Mouse (Mus musculus) R1 (cell line): Measurements from ENCODE around the gene Lancl2.

Experiments
- DNase-seq: peaks from one replicate; pipeline ENCODE4 v3.0.0-alpha.2; 2018; ENCODE audit warnings: low read depth, low spot score

The Lancl2 gene

GRCm38 (mm10) chr6:57767112-57767868 lies 65.0 kb downstream of the Lancl2 start:
- DNase-seq = no peak

DNA sequence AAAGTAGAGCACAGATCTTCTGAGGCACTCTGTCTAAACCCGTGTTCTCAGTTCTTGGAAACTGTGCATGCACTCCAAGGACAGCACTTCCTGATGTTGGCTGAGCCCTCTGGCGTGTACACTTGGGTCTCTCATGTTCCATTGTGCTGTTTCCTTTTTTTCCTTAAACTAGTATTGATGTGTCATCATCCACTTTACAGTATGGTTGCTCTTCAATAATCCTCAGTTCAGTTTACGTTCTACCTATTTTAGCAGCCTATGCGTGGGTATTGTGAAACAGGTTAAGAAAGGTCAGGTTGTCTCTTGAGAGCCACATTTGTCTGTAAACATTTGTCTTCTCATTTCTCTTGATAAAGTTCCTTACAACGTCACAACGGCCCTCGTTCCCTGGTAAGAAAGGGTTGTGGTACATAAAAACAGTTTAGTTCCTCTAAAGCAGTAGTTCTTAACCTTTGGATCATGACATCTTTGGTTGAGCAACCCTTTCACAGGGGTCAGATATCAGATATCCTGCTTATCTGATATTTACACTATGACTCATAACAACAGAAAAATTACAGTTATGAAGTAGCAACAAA lies 66.7 kb downstream of the Lancl2 start:
- DNase-seq = no peak

- DNase-seq = no peak
These were observed 68.3 kb downstream of the Lancl2 start for GRCm38 (mm10) chr6:57770467-57771190.

GRCm38 (mm10) chr6:57773792-57774191 lies 71.5 kb downstream of the Lancl2 start:
- no peak for DNase-seq

- no peak for DNase-seq
These were observed 78.0 kb downstream of the Lancl2 start for GRCm38 (mm10) chr6:57780359-57780758.

DNA sequence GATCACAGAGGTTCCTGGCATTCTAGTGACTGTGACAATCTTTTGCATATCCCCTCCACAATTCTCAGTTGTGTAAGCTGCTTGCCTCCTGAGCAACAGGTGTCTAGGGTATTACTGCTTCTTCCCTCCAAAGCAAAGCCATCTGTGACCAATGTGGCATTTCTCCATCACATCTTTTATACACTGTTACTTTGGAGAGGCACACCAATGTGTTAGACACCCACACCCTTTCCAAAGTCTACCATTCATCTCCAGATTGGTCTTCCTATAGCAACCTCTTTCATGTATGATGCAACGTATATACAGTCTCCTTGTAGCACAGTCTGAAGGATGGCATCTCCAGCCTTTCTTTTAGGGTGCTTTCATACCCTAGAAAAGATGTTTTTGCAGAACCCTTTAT lies 80.3 kb downstream of the Lancl2 start:
- DNase-seq = no peak

DNA sequence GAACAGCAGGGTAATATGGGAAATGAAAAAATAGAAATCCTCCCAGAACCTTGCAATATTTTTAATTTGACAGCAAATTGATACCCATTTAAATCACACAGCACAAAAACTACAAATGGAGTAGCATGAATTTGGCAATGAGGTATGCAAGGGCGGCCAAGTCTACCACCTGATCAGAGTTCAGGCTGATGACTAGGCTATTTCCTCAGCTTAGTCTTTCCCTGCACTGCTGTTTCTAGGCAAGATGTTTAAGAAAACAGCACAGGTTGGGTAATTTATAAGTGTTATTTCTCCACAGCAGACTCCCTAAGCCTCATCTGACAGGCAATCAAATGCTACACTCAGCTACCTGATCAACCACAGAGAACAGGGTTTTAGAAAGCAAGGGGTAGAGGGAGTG lies 81.9 kb downstream of the Lancl2 start:
- no peak for DNase-seq

- no peak for DNase-seq
These were observed 85.0 kb downstream of the Lancl2 start for GRCm38 (mm10) chr6:57787376-57787775.
